Mouse (Mus musculus): ENCODE measurements around the gene Ppp4r3a.

Ppp4r3a gene

GRCm38 (mm10) chr12:101013078-101013665, 70.3 kb downstream of the Ppp4r3a start:
- no peak for DNase-seq (ENCODE audit: extremely low spot score, low spot score)

- DNase-seq (ENCODE audit: extremely low spot score, low spot score) = peak; percentile 31
Measured at GRCm38 (mm10) chr12:101012197-101013077, 71.1 kb downstream of the Ppp4r3a start.

GRCm38 (mm10) chr12:101011017-101011416, 72.5 kb downstream of the Ppp4r3a start:
- no peak for DNase-seq (ENCODE audit: extremely low spot score, low spot score)

- no peak for DNase-seq (ENCODE audit: extremely low spot score, low spot score)
Measured at GRCm38 (mm10) chr12:101010148-101010920, 73.2 kb downstream of the Ppp4r3a start.

- DNase-seq (ENCODE audit: extremely low spot score, low spot score) = no peak
Measured at GRCm38 (mm10) chr12:101009225-101009624, 74.3 kb downstream of the Ppp4r3a start.

GRCm38 (mm10) chr12:101008648-101009047, 74.9 kb downstream of the Ppp4r3a start:
- DNase-seq (ENCODE audit: extremely low spot score, low spot score) = no peak

GRCm38 (mm10) chr12:101007968-101008481, 75.5 kb downstream of the Ppp4r3a start:
- no peak for DNase-seq (ENCODE audit: extremely low spot score, low spot score)

GRCm38 (mm10) chr12:101007427-101007826, 76.1 kb downstream of the Ppp4r3a start:
- DNase-seq (ENCODE audit: extremely low spot score, low spot score) = no peak

GRCm38 (mm10) chr12:101005665-101006420, 77.7 kb downstream of the Ppp4r3a start:
- no peak for DNase-seq (ENCODE audit: extremely low spot score, low spot score)

- DNase-seq (ENCODE audit: extremely low spot score, low spot score) = no peak
Measured at GRCm38 (mm10) chr12:101004982-101005381, 78.5 kb downstream of the Ppp4r3a start.

- no peak for DNase-seq (ENCODE audit: extremely low spot score, low spot score)
Measured at GRCm38 (mm10) chr12:101002801-101003513, 80.5 kb downstream of the Ppp4r3a start.

- DNase-seq (ENCODE audit: extremely low spot score, low spot score) = no peak
Measured at GRCm38 (mm10) chr12:100999061-100999954, 84.2 kb downstream of the Ppp4r3a start.

- DNase-seq (ENCODE audit: extremely low spot score, low spot score) = no peak
Measured at GRCm38 (mm10) chr12:100998564-100998962, 84.9 kb downstream of the Ppp4r3a start.

GRCm38 (mm10) chr12:100997830-100998563, 85.5 kb downstream of the Ppp4r3a start:
- no peak for DNase-seq (ENCODE audit: extremely low spot score, low spot score)

- DNase-seq (ENCODE audit: extremely low spot score, low spot score) = no peak
Measured at GRCm38 (mm10) chr12:100996378-100996898, 87.1 kb downstream of the Ppp4r3a start.

GRCm38 (mm10) chr12:100995607-100996377, 87.7 kb downstream of the Ppp4r3a start:
- DNase-seq (ENCODE audit: extremely low spot score, low spot score) = no peak

- no peak for DNase-seq (ENCODE audit: extremely low spot score, low spot score)
Measured at GRCm38 (mm10) chr12:100994140-100995015, 89.1 kb downstream of the Ppp4r3a start.

All from neural tube, embryonic 10.5 days (tissue).